Mouse (Mus musculus): ENCODE data around the gene N4bp3. TPM values are rescaled to one million over a fixed set of nuclear protein-coding genes. Genes with fewer than 3 reads are reported as not detected.
A peak's percentile ranks its signal among the peaks of the same experiment; 100 is the strongest.

N4bp3 gene
- total RNA-seq, 2 experiments from 2014 or later, result 11.3 to 16.4 TPM

DNA sequence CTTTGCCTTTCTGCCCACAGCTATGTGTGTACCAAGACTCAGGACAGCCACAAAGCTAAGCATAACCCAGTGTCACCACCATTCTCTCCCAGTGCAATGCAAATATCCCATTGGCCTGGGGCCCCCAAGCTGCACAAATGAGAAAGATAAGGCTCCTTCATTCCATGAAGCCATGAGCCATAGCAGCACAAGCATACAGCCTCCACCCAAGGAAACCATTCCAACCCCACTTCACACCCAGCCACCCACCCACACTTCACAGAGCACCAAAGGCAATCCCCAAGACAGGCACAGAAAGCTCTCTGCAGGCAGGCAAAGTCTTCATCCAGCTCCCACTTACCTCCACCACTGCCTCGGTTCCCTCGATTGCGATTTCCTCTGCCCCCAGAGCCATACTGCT is 48.4 kb downstream of the N4bp3 start:
- Histone ChIP-seq H3K4me3 (no peak overlapping the region), H3K27ac (0 out of 2 replicates have a peak overlapping the region, but pooled peaks have one; percentile 3)
- DNase-seq (ENCODE audit: low spot score in 2 of 2), result no peak
- no peak for TF ChIP-seq CTCF (conservative IDR thresholded peaks at IDR 0.05)

DNA sequence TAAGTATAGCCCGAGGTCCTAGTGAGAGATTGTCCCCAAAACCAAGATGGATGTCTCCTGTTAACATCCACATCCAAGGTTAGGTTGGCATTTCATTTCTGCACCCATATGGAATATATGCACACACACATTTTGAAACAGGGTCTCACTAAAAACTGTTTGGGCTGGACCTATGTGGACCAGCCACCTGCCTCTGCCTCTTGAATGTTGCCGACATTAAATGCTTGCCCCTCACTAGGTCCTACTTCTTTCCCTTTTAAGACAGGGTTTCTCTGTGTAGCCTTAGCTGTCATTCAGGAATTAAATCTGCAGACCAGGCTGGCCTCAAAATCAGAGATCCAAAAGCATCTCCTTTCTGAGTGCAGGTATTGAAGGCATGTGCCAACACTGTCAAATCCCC is 53.1 kb downstream of the N4bp3 start:
- DNase-seq (ENCODE audit: low spot score in 2 of 2), result no peak
- Histone ChIP-seq H3K27ac (no peak overlapping the region), H3K4me3 (no peak overlapping the region)
- no peak for TF ChIP-seq CTCF (conservative IDR thresholded peaks at IDR 0.05)

DNA sequence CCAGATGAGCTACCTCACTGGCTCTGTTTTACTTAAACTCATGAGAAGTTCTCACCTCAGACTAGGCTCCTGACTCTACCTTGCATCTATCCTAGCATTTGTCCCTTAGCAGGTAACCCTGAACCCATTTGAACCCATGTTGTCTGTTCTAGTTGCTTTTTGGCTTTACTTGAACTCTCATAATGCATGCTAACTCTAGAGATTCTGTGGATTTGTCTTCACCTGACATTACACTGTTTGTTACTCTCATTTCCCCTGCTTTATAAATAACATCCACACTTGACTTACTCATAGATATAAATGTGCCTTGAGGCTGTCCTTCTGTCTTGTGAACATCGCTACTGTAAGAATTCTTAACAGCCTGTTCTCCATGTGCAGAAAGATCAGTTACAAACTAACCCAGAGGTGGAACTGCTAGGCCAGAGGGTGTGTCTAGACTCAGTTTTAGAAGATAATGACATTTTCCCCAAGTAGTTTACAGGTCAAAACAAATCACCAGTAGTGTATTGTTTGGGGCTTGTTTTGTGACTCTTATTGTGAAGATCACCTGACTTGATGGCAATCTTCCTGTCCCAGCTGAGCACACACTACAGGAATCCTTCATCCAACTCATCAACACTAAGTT is 55.1 kb downstream of the N4bp3 start:
- DNase-seq (ENCODE audit: low spot score in 2 of 2), result no peak
- TF ChIP-seq CTCF (conservative IDR thresholded peaks at IDR 0.05), result no peak
- H3K27ac ChIP-seq, result no peak overlapping the region
- H3K4me3 ChIP-seq, result no peak overlapping the region

DNA sequence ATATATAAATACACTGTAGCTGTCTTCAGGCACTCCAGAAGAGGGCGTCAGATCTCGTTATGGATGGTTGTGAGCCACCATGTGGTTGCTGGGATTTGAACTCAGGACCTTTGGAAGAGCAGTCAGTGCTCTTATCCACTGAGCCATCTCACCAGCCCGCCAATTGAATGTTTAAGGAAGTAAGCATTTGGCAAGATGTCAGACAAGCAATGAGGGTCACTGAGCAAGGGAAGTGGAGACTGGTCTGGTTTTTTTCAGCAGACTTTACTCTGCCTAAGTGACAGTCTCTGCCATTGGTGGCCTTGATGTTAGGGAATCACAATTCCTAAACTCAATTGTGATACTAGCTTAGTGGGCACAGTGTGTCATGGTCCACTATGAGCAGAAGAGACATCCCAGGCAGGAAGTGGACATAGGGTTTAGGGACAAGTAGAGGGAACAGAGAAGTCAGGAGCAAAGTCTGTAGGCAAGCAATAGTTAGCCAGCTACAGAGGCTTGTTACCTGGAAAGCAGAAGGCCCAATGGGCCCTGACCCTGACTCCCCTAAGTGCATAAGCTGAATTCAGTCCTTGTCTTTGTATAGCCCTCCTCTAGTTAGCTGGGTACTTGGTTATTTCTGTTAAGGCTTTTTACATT is 55.8 kb downstream of the N4bp3 start:
- DNase-seq (ENCODE audit: low spot score in 2 of 2), result no peak
- no peak overlapping the region for H3K27ac ChIP-seq
- no peak overlapping the region for H3K4me3 ChIP-seq
- no peak for TF ChIP-seq CTCF (conservative IDR thresholded peaks at IDR 0.05)

DNA sequence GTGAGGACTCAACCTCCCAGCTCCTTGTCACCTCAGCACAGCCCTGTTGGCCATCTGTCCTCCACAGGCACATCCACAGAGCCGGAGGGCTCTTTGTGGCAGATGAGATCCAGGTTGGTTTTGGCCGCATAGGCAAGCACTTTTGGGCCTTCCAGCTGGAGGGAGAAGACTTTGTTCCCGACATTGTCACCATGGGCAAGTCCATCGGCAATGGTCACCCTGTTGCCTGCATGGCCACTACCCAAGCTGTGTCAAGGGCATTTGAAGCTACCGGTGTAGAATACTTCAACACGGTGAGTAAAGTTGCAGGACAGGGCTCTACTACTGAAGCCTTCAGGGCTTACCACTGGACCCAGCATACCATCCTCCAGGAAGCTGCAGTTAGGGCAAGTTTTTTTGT is 56.8 kb downstream of the N4bp3 start:
- H3K27ac ChIP-seq, result no peak overlapping the region
- no peak overlapping the region for H3K4me3 ChIP-seq
- no peak for DNase-seq (ENCODE audit: low spot score in 2 of 2)

DNA sequence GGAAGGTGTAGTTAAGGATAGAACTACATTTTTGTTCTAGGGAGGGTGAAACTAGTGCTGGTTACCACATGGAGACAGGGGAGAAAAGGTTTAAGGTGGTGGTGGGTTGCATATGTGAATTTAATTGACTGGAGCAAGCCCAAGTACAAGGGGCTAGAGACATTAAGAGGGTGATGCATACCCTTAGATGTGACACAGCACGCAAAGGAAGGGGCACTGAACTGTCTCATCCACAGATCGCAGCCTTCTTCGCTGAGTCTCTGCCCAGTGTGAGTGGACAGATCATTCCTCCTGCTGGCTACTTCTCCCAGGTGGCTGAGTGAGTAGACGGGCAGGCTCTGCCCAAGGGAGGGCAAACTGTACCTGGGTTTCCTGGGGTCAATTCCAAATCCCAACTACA is 57.3 kb downstream of the N4bp3 start:
- no peak for TF ChIP-seq CTCF (conservative IDR thresholded peaks at IDR 0.05)
- no peak overlapping the region for H3K27ac ChIP-seq
- no peak for DNase-seq (ENCODE audit: low spot score in 2 of 2)
- no peak overlapping the region for H3K4me3 ChIP-seq

More for the DNA sequence above, 56.8 kb downstream of the N4bp3 start:
- TF ChIP-seq CTCF (conservative IDR thresholded peaks at IDR 0.05), result no peak

Other genes with a start within 250 kb of the N4bp3 start
- gene Phykpl, start 66.1 kb downstream of the N4bp3 start, total RNA-seq (2021), result 1 to 10 TPM; 8.1 to 9.4 TPM
- 100 to 1,000 TPM; 149 to 155 TPM for gene Hnrnpab, start 44.0 kb downstream of the N4bp3 start, total RNA-seq (2021)
- 10 to 100 TPM; 41.7 to 48.2 TPM for gene Nhp2, start 31.1 kb downstream of the N4bp3 start, total RNA-seq (2021)
- 10 to 100 TPM; 59.8 to 65.2 TPM for gene Rmnd5b, start 14.9 kb downstream of the N4bp3 start, total RNA-seq (2021)
- 1 to 10 TPM; 1.4 to 2.4 TPM for gene D930048N14Rik, start 112 bp upstream of the N4bp3 start, total RNA-seq (2021)
- gene 0610009B22Rik, start 38.0 kb upstream of the N4bp3 start, total RNA-seq (2021), result 10 to 100 TPM; 33.7 to 37.3 TPM
- gene Sec24a, start 112.8 kb upstream of the N4bp3 start, total RNA-seq (2021), result 10 to 100 TPM; 17.6 to 21.6 TPM
- gene Sar1b, start 112.8 kb upstream of the N4bp3 start, total RNA-seq (2021), result 10 to 100 TPM; 71.7 to 72.0 TPM
- 10 to 100 TPM; 39.2 to 42.1 TPM for gene Jade2, start 206.8 kb upstream of the N4bp3 start, total RNA-seq (2021)